Mouse (Mus musculus): Measurements from ENCODE around the gene Ash1l.
A peak's percentile ranks its signal among the peaks of the same experiment; 100 is the strongest.
"Not testable (repeated sequence)": the region's sequence is repeated elsewhere in the genome, so short reads cannot be mapped to it uniquely, and the experiment has no call there.

The Ash1l gene

DNA sequence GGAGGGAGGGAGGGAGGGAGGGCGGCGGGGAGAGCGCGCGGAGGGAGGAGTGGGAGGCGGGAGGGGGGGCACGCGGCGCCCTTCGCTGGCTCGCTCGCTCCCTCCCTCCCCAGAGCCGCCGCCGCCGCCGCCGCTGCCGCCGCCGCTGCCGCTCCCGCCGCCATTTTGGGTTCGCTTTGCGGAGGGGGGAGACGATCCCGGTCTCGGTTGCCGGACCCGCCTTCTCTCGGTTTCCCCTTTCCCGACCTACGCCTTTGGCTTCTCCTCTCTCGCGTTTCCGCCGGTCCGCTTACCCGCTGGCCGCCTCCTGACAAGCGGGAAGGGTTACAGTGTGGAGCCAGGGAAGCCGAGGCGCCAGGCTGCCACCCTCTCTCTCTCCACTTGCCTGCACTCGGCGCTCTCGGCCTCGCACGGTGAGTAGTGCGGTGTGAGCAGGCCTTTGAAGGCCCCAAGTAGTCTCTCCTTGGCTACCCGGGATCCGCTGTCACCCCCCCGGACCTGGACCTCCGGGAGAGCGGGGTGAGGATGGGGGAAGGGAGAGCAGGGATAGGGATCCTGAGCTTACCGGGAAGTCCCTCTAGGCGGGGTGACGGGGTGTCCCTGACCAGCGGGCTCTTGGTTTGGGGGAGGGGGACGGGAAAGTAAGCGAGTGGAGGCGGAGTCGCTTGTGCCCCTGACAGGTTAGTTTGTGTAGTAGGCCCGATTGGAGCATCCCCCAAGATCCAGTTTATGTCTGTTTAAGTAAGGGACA is at the start of gene Ash1l, which contains the start of gene Dap3:
Ash1l (plus strand) TSS at position 47 of the 751 bp plus-strand sequence.
Dap3 (minus strand) TSS at position 606 of the 751 bp plus-strand sequence.
- DNase-seq: peak; percentile 86

DNA sequence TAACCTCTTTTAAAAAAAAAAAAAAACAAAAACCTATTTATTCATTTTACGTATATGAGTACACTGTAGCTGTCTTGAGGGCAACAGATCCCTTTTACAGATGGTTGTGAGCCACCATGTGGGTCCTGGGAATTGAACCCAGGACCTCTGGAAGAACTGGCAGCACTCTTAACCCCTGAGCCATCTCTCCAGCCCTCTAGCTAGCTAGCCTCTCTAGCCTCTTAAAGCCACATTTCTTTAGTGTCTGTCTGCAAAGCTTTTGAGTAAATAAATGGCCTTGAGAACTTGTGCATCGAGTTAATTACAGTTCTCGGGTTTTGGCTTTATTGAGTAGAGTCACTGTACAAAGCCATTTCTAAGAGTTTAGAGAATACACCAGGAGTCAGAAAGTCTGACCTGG is 45.6 kb upstream of the Ash1l start:
- no peak for DNase-seq

DNA sequence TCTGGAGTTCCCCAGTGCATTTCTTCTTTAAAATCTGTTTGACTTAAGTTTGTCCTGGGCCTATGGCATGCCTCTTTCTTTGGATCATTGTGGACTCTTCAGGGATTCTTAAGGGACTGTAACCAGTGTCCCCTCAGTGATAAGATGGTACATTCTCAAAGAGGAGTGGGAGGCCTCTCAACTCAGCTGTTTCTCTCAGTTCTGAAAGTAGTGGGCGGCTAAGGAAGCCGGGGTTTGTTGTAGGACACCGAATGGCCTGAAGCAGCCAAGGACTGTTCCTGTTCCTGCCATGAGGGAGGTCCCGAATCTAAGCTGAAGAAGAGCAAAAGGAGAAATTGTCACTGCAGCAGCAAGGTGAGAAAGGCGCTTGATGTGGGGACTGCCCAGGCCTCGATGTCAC is 45.2 kb upstream of the Ash1l start:
- no peak for DNase-seq

DNA sequence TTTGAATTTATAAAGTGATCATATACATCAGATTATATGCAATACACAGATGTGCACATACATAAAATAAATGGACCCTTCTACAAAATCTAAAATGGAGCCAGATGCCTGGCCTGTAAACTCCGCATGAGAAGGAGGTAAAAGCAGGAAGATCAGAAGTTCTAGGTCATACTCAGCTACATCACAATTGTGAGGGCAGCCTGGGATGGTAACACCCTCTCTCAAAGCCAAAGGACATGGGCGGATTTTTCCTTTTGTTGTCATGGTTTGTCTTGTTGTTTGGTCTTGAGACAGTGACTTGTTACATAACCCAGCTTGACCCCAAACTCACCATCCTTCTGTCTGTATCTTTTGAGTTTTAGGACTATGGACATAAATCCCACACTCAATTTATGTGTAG is 44.7 kb upstream of the Ash1l start:
- no peak for DNase-seq

DNA sequence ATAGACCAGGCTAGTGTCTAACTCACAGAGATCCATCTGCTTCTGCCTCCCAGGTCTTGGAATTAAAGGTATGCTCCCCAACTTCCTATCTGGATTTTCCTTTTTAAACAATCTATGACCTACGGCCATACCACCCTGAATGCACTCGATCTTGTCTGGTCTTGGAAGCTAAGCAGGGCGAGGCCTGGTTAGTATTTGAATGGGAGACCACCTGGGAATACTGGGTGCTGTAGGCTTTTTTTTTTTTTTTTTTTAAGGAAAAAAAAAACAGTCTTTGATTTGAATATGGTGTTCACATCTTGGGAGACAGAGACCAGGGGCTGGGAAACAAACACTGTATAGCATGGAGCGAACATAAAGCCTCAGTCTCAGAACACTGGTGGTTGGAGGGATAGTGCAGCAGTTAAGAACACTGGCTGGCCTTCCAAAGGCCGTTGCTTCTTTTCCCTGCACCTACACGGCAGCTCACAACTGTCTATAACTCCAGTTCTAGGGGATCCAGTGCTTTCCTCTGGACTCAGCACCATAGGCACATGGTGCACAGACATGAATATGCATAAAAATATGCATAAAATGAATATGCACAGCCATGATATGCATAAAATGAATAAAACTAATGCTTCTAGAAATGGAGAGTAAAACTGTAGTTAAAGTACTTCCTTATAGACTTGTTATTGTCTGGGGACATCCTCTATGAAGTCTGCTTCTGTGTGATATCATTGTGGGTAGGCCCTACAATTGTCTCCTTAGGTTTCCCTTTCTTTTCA is 43.8 kb upstream of the Ash1l start:
- no peak for DNase-seq

DNA sequence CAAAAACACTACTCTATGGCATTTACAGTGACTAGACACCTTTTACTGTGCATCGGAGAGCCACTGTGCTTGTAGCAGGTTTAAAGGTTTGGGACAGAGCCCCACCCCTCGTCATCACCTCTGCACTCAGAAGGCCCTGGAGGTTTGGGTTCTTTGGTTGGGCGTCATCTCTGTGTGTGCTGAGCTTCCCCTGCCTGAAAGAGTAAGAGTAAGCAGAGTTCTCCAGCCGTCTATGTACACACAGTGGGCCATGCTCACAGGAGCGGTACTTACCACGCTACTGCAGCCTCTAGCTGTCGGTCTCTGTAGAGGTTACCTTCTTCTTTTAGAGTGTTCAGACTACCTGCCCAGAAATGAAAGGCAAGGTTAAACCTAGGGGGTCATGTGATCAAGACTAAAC is 37.8 kb upstream of the Ash1l start:
- DNase-seq: no peak

DNA sequence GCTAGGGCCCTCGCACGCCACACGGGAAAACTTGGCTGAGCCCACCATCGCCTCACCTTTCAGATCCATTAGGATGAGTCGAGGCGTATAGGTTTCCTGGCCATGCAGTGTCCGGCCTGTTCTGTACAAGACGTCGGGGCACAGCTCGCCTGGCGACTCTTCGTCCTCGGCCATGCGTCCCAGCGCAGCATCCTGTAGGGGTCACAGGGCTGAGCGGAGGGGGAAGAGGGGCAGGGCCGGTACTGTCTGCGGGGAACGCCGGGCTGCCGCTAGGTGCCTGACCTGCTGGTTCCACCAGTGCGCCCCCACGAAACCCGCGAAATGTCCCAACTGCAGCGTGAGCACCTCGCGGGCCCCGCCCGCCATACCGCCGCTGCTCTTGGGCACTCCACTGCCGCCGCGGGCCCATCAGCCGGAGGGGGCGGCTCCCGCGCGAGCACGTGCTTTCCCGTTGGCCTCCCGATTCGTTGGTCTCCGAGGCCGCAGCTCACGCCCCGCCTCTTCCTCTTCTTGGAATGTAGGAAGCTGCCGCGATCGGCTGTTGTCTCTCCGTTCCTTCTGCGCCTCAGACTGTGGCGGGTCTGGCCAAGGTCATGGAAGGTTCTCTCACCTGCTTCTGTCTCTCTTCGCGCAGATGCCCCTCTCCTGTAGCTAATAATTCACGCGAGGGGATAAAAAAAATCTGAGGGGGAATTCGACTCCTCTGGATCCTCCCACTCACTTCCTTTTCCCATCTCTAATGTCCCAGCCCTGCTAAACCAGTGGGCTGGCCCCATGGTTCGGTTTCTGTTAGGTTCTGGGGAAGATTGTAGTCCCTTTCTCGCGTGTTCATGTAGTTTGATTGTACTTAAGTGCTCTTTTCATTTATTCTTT is 36.7 kb upstream of the Ash1l start, which contains the start of gene Msto1:
Msto1 (minus strand) TSS at position 489 of the 873 bp plus-strand sequence.
- DNase-seq: peak; percentile 93

DNA sequence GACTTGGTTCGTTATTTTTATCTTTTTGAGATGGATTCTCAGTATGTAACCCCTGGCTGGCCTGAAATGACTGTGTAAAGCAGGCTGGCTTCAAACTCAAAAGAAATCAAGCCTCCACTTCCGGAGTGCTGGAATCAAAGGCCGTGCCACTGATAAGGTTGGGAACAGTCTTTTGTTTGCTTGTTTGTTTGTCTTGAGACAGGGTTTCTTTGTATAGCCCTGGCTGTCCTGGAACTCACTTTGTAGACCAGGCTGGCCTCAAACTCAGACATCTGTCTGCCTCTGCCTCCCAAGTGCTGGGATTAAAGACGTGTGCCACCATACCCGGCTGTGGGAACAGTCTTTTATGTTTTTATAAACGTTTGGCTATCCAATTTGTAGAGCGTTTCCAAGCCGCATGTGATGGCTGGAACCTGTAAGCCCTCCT is 36.0 kb upstream of the Ash1l start:
- no peak for DNase-seq

DNA sequence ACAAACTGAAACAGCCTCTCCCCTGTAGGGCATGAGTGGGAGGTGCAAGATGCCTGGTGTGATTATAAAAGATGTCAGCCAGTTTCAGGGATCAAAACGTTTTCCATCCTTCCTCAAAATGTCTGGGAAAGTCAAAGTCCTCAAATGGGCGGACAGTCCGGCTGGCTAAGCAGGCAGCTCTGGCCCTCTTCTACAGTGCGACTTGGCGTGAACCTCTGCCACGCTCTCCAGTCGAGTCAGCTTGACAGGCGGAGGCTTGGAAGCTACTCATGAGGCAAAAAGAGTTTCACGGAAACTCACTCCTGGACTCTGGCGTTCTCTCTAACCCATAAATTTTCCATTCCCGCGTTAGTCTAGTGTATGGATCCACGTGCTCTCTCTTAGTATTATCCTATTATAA is 31.4 kb upstream of the Ash1l start:
- DNase-seq: no peak

DNA sequence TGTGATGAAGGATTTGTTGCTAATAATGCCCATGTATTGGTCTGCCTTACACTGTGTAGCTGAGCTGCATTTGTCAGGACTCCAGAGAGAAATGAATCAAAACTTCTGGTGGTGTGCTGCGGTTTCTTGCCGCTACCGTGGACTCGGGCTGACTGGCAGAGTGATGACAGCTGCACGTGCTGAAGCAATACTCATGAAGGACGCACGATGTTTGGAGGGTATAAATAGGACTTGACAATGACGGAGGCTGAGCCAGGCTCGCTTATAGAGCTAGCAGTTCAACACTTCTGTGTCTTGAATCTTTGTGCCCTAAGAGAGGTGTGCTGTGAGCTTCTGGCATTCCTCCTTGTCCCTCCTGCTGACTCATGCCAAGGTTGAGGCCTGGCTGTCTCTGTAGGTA is 29.0 kb upstream of the Ash1l start:
- DNase-seq: no peak

DNA sequence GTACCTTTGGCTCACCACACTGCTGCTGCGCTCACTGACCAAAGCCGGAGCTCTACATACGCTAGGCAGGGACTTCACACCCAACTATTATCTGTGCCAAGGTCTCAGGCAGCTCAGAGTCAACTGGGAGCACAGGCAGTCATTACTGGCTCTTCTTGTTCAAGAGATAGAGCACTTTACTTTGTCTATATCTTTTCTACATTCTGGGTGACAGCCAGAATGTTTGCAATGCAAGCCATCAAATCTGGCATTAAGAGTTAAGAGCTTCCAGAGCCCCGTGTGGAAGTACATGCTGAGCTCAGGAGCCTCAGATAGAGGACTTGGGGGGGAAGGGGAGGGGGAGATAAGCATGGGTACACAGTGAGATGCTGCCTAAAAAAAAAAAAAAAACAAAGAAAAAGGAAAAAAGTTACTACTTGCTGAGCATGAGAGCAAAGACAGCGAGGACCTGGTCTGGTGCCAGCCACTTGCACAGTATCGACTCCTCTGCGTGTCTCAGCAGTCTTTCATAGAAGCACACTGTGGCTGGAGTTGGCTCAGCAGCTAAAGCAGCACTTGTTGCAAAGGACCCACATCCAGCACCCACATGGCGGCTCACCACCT is 26.3 kb upstream of the Ash1l start:
- no peak for DNase-seq

DNA sequence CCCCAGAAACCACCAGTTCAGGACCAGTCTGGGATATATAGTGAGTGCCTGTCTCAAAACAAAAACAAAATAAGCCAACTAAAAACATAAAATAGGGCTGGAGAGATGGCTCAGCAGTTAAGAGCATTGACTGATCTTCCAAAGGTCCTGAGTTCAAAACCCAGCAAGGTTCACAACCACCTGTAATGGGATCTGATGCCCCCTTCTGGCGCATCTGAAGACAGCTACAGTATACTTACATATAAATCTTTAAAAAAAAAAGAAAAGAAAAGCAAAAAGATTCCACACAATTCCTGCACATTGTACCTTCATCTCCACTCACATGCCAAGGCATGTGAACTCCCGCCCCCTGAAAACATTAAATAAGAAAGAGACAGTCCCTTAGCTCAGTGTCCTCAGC is 24.8 kb upstream of the Ash1l start:
- DNase-seq: no peak

DNA sequence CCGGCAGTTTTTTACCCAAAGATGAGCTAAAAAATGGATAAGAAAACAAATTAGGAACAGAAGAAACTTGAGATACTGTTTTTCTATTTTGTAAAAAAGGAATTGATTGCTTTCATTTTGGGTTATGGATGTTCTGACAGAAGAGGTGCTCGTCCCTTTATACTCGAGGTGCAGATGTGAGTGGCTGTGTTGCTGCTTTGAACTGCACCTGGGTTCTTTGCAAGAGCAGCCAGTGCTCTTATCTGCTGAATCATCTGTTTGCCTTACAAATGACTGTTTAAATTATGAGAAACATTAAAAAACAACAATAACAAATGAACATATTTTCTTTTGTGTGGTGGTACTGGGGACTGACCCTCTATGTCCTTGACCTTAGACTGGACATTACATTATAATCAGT is 20.9 kb upstream of the Ash1l start:
- DNase-seq: peak; percentile 31

DNA sequence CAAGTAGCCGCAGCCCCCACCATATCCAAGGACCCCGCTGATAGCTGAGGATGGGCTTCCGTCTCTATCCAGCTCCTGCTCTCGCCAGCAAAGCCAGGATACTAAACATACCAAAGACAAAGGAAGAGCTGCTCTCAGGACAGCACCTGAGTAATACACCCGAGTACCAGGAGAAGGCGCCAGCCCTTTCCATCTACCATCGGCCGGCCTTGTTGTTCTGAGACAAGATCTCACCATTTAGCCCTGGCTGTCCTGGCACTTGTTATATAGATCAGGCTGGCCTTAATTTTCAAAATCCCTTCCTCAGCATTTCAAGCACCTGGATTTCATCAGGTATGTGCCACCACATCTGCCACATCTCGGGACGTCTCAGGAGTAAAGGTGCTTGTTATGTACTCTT is 11.4 kb upstream of the Ash1l start:
- no peak for DNase-seq

DNA sequence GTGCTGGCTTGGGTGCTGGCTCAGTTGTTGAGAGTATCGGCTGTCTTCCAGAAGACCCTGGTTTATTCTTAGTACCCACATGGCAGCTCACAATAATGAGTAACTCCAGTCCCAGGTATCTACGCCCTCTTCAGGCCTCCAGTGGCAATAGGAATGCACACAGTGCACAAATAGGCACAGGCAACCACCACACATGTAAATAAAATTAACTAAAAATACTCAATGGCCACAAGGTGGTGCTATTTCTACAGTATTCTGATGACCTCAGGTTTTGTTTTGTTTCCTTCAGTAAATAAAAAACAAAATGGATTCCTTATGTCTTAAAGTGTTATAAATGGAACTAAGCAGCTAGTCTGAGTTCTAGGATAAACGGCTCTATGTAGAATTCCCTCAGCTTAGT is 10.7 kb upstream of the Ash1l start:
- peak; percentile 6 for DNase-seq

DNA sequence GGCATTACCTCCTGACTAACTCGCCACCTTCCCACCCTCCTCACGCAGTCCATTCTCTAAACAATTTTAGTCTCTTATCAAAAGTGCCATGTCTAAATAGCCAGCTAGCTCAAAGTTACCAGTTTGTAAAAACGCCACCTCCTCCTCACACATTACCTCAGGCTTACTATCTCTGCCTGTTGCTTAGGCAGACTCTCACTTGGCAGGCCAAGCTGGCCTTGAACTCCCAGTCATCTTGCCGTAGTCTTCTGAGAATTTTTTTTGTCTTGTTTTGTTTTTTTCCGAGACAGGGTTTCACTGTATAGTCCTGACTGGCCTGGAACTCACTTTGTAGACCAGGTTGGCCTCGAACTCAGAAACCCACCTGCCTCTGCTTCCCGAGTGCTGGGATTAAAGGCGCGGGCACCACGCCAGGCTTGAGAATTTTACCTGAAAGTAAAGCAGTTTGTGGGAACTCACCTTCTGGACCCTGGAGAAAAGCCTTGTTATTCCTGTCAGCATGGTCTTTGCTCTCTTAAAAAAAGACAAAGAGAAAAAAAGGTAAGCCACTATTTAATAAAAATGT is 8.0 kb upstream of the Ash1l start:
- DNase-seq: no peak

DNA sequence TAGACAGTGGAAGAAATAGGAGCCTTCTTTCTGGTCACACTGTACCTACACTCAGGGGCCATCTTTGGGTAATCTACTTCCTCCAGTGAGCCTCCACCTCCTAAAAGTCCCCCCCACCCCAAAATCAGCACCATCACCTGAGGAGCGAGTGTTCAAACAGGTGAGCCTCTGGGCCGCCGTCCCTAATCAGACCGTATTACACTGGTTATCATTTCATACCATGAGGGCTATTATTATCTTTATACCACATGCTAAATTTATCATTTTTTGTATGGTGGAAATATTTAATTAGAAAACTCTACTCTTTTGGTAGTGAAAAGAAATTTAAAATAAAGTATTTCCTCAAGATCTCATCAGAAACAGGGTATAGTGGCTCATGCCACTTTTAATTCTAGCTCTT is 6.3 kb upstream of the Ash1l start:
- no peak for DNase-seq

DNA sequence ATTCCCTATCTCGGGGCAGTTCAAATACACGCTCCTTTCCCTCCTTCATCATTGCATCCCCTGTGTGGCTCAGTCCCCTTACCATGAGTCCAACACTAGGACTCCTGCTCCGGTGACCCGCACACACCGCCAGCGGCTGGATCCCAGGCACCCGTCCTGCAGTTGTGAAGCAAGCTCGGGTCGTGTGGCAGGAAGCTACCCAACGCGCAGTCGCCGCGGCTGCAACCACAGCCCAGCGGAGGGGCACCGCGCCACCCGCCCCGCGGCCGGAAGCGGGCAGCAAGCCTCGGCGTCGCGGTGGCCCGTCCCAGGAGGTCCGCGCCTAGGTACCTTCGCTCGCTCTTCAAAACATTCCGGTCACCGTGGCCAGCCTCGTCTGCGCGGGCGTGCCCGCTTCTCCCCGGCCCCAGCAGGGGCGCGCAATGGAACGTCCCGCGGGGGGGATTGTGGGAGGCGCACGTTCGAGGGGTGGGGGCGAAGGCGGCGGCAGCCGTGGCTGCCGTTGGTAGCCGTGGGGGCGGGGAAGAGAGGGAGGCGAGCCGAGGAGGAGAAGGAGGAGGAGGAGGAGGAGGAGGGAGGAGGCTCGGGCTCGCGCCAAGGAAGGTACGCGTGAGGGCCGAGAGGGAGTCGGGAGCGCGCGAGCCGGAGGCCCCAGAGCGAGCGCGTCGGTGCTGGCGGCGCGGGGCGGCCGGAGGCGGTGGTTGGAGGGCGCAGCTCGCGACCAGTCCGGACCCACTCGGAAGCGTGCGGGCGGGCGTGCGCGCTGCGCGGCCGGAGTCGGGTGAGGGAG is 441 bp upstream of the Ash1l start:
- peak; percentile 93 for DNase-seq

DNA sequence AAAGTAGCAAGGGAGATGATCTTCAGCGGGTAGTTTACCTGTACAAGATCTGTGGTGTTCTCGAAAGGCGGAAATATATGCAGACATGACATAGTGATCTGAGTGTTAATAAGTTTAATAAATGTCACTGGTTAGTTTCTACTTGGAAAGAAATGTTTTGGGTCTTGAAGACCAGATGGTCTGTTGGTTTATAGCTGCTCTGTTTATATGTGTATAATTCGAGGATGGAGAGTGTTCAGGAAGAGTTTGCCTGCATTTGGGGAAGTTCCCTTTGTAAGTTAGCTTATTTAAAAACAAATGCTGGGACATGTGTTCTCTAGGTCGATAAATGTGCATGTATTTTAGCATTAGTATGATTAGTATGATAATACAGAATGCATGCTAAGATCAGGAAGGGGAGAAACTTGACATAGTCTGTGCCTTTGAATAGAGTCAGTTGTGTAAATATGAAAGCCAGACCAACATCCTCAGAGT is 942 bp downstream of the Ash1l start:
- no peak for DNase-seq

DNA sequence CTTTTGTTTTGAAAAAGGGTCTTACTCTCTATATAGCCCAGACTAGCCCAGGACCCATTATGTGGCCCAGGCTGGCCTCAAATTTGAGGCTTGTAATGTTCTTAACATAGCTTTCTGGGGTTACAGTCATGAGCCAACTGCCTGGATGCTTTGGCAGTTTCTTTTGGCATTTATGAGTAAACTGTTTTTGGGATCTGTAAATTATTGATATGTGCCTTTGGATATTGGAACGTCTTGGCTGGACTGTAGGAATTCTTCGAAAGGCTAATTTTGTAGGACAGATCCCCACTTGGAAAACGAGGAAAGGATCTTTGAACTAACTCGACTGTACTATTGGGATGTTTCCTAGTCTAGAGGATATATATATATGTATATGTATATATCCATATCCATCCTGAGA is 2.8 kb downstream of the Ash1l start:
- DNase-seq: no peak

DNA sequence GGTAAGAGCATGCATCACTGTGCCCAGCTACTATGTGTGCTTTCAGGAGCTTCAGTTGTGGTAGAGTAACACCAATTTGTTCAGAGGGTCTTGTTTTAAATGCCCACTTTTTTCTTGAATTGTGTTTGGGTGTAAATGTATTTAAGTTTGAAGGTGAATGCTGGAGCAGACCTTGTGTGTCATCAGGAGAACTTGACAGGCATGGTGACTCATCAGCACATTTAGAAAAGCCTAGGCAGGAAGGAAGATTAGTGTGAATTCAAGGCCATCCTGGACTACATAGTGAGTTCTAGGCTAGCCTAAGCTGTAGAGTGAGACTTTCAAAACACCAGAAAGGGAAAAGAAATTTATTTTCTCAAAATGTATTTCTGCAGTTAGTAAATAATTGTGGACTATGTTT is 3.3 kb downstream of the Ash1l start:
- DNase-seq: no peak

DNA sequence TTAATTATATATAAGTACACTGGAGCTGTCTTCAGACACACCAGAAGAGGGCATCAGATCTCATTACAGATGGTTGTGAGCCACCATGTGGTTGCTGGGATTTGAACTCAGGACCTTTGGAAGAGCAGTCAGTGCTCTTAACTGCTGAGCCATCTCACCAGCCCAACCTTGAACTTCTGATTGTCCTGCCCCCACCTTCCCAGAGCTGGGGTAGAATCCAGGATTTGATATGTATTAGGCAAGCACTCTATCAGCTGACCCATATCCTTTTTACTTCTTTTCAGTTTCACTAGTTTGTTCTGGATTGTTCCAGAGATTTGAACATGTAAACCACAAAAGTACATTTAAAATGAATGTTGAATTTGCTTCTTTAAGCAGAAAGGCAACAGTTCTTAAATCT is 12.8 kb downstream of the Ash1l start:
- not testable (repeated sequence) for DNase-seq
